Mouse (Mus musculus): Measurements from ENCODE around the gene Ces2b.

GRCm38 (mm10) chr8:104831440-104831839, at the start of gene Ces2b:
- TF ChIP-seq CTCF (IDR thresholded peaks at IDR 0.05; ENCODE audit: low read depth) (no peak), EP300 (optimal IDR thresholded peaks at IDR 0.05) (no peak)

Data from stomach, postnatal 0 days (tissue).